Mouse (Mus musculus) liver, adult 10 weeks (tissue): ENCODE data around the gene Edaradd. TPM values are rescaled to one million over a fixed set of nuclear protein-coding genes. Genes with fewer than 3 reads are reported as not detected.

ENCODE experiments used
- polyA plus RNA-seq: library from polyadenylated mRNA; stranded (reverse); fragments of 350-450 nt; fragmentation: Illumina TruSeq; extraction: RNeasy Lipid Tissue Mini Kit (QIAGEN cat#74804); gene quantifications from one replicate; pipeline ENCODE4 v1.2.3, GENCODE M21; 2014; ENCODE audit warnings: low read depth, low replicate concordance

Edaradd gene
- 0.05 TPM for polyA plus RNA-seq

GRCm38 (mm10) chr13:12519955-12520584 lies at the start of gene Edaradd:
Gene Edaradd (minus strand): TSS chr13:12520438.

DNA sequence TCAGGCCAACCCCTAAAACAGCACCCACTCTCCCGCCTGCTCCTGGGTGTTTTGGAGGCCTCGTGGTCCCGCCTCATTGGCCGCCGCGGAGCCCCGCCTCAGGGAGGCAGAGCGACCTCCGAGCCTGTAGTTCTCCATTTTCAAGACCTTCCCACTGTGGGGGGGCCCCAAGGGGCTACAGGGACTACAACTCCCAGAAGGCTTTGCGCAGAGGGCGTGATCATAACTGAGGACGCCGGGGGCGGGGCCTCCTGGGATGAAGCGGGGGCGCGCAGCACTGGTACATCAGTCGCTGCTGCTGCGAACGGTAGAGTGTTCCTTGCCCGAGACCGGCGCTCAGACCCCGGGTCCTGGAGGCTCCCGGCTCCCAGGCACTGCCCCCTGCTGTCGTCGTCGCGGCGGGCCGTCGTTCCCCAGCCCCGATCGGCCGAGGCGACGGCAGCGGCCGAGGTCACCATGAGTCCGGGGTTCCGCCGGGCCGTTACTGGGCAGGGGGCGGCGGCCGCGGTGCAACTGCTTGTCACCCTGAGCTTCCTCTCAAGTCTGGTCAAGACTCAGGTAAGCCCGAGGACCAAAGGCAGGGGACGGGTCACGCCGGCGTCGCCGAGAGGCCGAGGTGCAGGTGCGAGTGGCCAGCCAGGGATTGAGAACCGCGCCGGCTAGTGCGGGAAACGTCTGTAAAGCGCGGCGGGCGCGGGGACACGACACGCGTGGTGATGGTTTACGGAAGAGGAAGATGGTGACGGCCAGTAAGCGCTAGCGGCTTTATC lies 45.6 kb upstream of the Edaradd start, which contains the start of gene Ero1lb:
Gene Ero1lb (plus strand): TSS at position 254 of the 770 bp plus-strand sequence.

GRCm38 (mm10) chr13:12464844-12465243 lies 55.4 kb downstream of the Edaradd start, which contains the start of gene Lgals8:
Gene Lgals8 (minus strand): TSS chr13:12464944.

Other genes starting within 250 kb of the Edaradd start
- gene Actn2, start 179.7 kb downstream of the Edaradd start, polyA plus RNA-seq = not detected
- gene Heatr1, start 125.4 kb downstream of the Edaradd start, polyA plus RNA-seq = 7.5 TPM
- gene Lgals8, start 55.5 kb downstream of the Edaradd start, polyA plus RNA-seq = 159 TPM
- 59.7 TPM for gene Ero1lb, start 45.4 kb upstream of the Edaradd start, polyA plus RNA-seq